In genomic region chr14:19646232-19646631, GRCm38 (mm10) we compare ENCODE assay signal across 39 mouse cellular contexts. TPM values are rescaled to one million over a fixed set of nuclear protein-coding genes. Genes with fewer than 3 reads are reported as not detected.
"Had no signal": no experiment of that assay in that cellular context is flagged by ENCODE, and none has a peak within 500 bp of the region (broad histone marks: within the 10 kb centered on the region; RNA-seq: fewer than 3 reads in every experiment).

No protein-coding gene starts in this region.

- H3K9me3 ChIP-seq: embryonic facial prominence, embryonic 10.5 days; embryonic facial prominence, embryonic 12.5 days; embryonic facial prominence, embryonic 13.5 days; embryonic facial prominence, embryonic 15.5 days; forebrain, embryonic 10.5 days; forebrain, embryonic 12.5 days; forebrain, embryonic 13.5 days; forebrain, embryonic 15.5 days had no signal

- H3K4me2 ChIP-seq: embryonic facial prominence, embryonic 12.5 days; embryonic facial prominence, embryonic 13.5 days; embryonic facial prominence, embryonic 15.5 days; forebrain, embryonic 12.5 days; forebrain, embryonic 13.5 days; forebrain, embryonic 15.5 days had no signal

- H3K9ac ChIP-seq: embryonic facial prominence, embryonic 12.5 days; embryonic facial prominence, embryonic 13.5 days; embryonic facial prominence, embryonic 15.5 days; forebrain, embryonic 12.5 days; forebrain, embryonic 13.5 days; forebrain, embryonic 15.5 days; forebrain, postnatal 0 days had no signal

- H3K27me3 ChIP-seq: embryonic facial prominence, embryonic 12.5 days; embryonic facial prominence, embryonic 13.5 days; embryonic facial prominence, embryonic 15.5 days; forebrain, embryonic 12.5 days; forebrain, embryonic 13.5 days; forebrain, embryonic 15.5 days had no signal

- ATAC-seq: forebrain, embryonic 13.5 days; forebrain, embryonic 14.5 days; forebrain, embryonic 15.5 days; forebrain, embryonic 16.5 days; forebrain, postnatal 0 days had no signal

- H3K4me1 ChIP-seq: embryonic facial prominence, embryonic 10.5 days; embryonic facial prominence, embryonic 12.5 days; embryonic facial prominence, embryonic 13.5 days; embryonic facial prominence, embryonic 15.5 days; forebrain, embryonic 10.5 days; forebrain, embryonic 12.5 days; forebrain, embryonic 13.5 days; forebrain, embryonic 15.5 days had no signal

- DNase-seq: cerebellum, adult 2 months; cerebellum, adult 8-10 months; cerebellum, adult 9-10 months; cerebellum, adult 9-11 months; cerebellum, postnatal 10 days; cerebellum, postnatal 14 days; cerebellum, postnatal 25 days; embryo, embryonic 11 days; forebrain, postnatal 0 days; gastrocnemius, adult 2 months; gastrocnemius, postnatal 10 days; gastrocnemius, postnatal 14 days; gastrocnemius, postnatal 25 days; gastrocnemius, postnatal 36 days; heart, adult 11 months; heart, adult 18-20 months; heart, adult 2 months had no signal

- H3K36me3 ChIP-seq: embryonic facial prominence, embryonic 10.5 days; embryonic facial prominence, embryonic 12.5 days; embryonic facial prominence, embryonic 13.5 days; embryonic facial prominence, embryonic 15.5 days; forebrain, embryonic 10.5 days; forebrain, embryonic 12.5 days; forebrain, embryonic 15.5 days had no signal

- H3K4me3 ChIP-seq: embryonic facial prominence, embryonic 10.5 days; embryonic facial prominence, embryonic 12.5 days; embryonic facial prominence, embryonic 13.5 days; embryonic facial prominence, embryonic 15.5 days; erythroblast, embryonic 14.5 days; forebrain, embryonic 10.5 days; forebrain, embryonic 12.5 days; forebrain, embryonic 13.5 days; forebrain, embryonic 15.5 days; gastrocnemius, adult 2 months; heart, adult 2 months had no signal

- H3K27ac ChIP-seq: embryonic facial prominence, embryonic 10.5 days; embryonic facial prominence, embryonic 12.5 days; embryonic facial prominence, embryonic 13.5 days; embryonic facial prominence, embryonic 15.5 days; forebrain, embryonic 10.5 days; forebrain, embryonic 12.5 days; forebrain, embryonic 13.5 days; forebrain, embryonic 15.5 days; gastrocnemius, adult 2 months; heart, adult 2 months had no signal

RNA-seq across cellular contexts. Expression of gene Gm5458, which starts 43.9 kb away (rescaled TPM):
- total RNA-seq: common myeloid progenitor, adult 5-6 weeks; forebrain, postnatal 0 days; gastrocnemius, adult 18-20 months; gastrocnemius, adult 2 months; gastrocnemius, adult 8-10 months; gastrocnemius, postnatal 10 days; gastrocnemius, postnatal 14 days; gastrocnemius, postnatal 25 days; gastrocnemius, postnatal 36 days; gastrocnemius, postnatal 4 days; granulocyte monocyte progenitor cell, adult 5-6 weeks; heart, adult 18-20 months; heart, adult 2 months had no signal
- polyA plus RNA-seq: cerebellum, adult 2 months; cortical plate, adult 2 months; embryonic facial prominence, embryonic 10.5 days; embryonic facial prominence, embryonic 11.5 days; embryonic facial prominence, embryonic 12.5 days; embryonic facial prominence, embryonic 13.5 days; embryonic facial prominence, embryonic 14.5 days; embryonic facial prominence, embryonic 15.5 days; erythroblast, embryonic 14.5 days; forebrain, embryonic 10.5 days; forebrain, embryonic 11.5 days; forebrain, embryonic 12.5 days; forebrain, embryonic 13.5 days; forebrain, embryonic 14.5 days; forebrain, embryonic 15.5 days; forebrain, embryonic 16.5 days; forebrain, postnatal 0 days; frontal cortex, adult 2 months; gonadal fat pad, adult 2 months; heart, adult 2 months had no signal
